Mouse (Mus musculus) heart, embryonic 14.5 days (tissue): Measurements from ENCODE around the gene Xrra1. TPM values are rescaled to one million over a fixed set of nuclear protein-coding genes. Genes with fewer than 3 reads are reported as not detected.

Experiments
- ATAC-seq: fragments of 200-750 bp; cut with Nextera tagmentation; 2 replicates; pipeline ENCODE4 v1.8.0; 2017; ENCODE audit warnings: low read depth, moderate TSS enrichment; ENCODE audit not compliant: insufficient number of reproducible peaks, insufficient read depth, low FRiP score
- H3K27ac ChIP-seq, 2 experiments: fragments of 200-500 bp in 1 of 2; fragments of 300-500 bp in 1 of 2; sonication (generic) in 1 of 2; replicated peaks in 1 of 2; 2 replicates each; pipeline ENCODE4 v1.5.1; 2012 to 2014; ENCODE audit warnings: low read depth in 2 of 2, low read length in 2 of 2, control low read depth in 1 of 2, mild to moderate bottlenecking in 1 of 2, mixed read lengths in 1 of 2; ENCODE audit not compliant: control insufficient read depth in 1 of 2, insufficient read depth in 1 of 2
- H3K27me3 ChIP-seq: fragments of 300-500 bp; sonication (generic); 2 replicates; pipeline ENCODE4 v1.6.1; 2014; ENCODE audit warnings: mild to moderate bottlenecking, low read length, control low read depth; ENCODE audit not compliant: control insufficient read depth, insufficient read depth
- H3K36me3 ChIP-seq: fragments of 300-500 bp; sonication (generic); 2 replicates; pipeline ENCODE4 v1.6.1; 2014; ENCODE audit warnings: mild to moderate bottlenecking, control low read depth, low read length, mixed read lengths; ENCODE audit not compliant: control insufficient read depth, insufficient read depth
- H3K4me1 ChIP-seq, 2 experiments: fragments of 200-500 bp in 1 of 2; fragments of 300-500 bp in 1 of 2; sonication (generic) in 1 of 2; 2 replicates each; pipeline ENCODE4 v1.6.1; 2012 to 2014; ENCODE audit warnings: low read length in 2 of 2, control low read depth in 1 of 2, mixed read lengths in 1 of 2; ENCODE audit not compliant: control insufficient read depth in 2 of 2, insufficient read depth in 2 of 2
- H3K4me2 ChIP-seq: fragments of 300-500 bp; sonication (generic); 2 replicates; pipeline ENCODE4 v1.6.1; 2014; ENCODE audit warnings: mild to moderate bottlenecking, low read length
- H3K4me3 ChIP-seq, 2 experiments: fragments of 200-500 bp in 1 of 2; fragments of 300-500 bp in 1 of 2; sonication (generic) in 1 of 2; 2 replicates each; pipeline ENCODE4 v1.5.1; 2012 to 2014; ENCODE audit warnings: low read length in 2 of 2, mild to moderate bottlenecking in 2 of 2, control low read depth in 1 of 2, low read depth in 1 of 2, moderate library complexity in 1 of 2; ENCODE audit not compliant: control insufficient read depth in 1 of 2, insufficient read depth in 1 of 2
- H3K9ac ChIP-seq: fragments of 300-500 bp; sonication (generic); 2 replicates; pipeline ENCODE4 v1.6.1; 2014; ENCODE audit warnings: mild to moderate bottlenecking, low read length
- H3K9me3 ChIP-seq: fragments of 300-500 bp; sonication (generic); 2 replicates; pipeline ENCODE4 v1.6.1; 2016; ENCODE audit warnings: low read length, control low read depth; ENCODE audit not compliant: control insufficient read depth
- WGBS: fragments of 180-500 bp; shearing (Covaris S2); extraction: QIAGEN DNeasy Blood & Tissue Kit; methylation state at CpG from one replicate; pipeline ENCODE4 v1.1.7; 2014; 5-methylcytosine and 5-hydroxymethylcytosine counted together
- polyA plus RNA-seq: library from polyadenylated mRNA; unstranded; fragments of >200 nt; fragmentation: Nextera tagmentation; extraction: Ambion mirVana; gene quantifications from 2 replicates; pipeline ENCODE4 v1.2.1, GENCODE M21; 2014

Gene Xrra1
- polyA plus RNA-seq, 1 experiment from 2014 or later = 0.09 TPM

- H3K9ac ChIP-seq = no peak overlapping the region
- H3K9me3 ChIP-seq = no peaks in the 10 kb centered on the region
- peak overlapping the region; percentile 57 to 66 for H3K27ac ChIP-seq
- no peak for ATAC-seq
- WGBS = 28% methylated on average over 3 of the region's 3 CpGs
- H3K4me3 ChIP-seq = no peak overlapping the region
- no peak overlapping the region for H3K4me2 ChIP-seq
- H3K4me1 ChIP-seq = peaks cover 9 to 16% of the 10 kb centered on the region in 2 experiments
- no peaks in the 10 kb centered on the region for H3K27me3 ChIP-seq
- no peaks in the 10 kb centered on the region for H3K36me3 ChIP-seq
Observed at GRCm38 (mm10) chr7:99865219-99865618, 6.3 kb downstream of the Xrra1 start.

DNA sequence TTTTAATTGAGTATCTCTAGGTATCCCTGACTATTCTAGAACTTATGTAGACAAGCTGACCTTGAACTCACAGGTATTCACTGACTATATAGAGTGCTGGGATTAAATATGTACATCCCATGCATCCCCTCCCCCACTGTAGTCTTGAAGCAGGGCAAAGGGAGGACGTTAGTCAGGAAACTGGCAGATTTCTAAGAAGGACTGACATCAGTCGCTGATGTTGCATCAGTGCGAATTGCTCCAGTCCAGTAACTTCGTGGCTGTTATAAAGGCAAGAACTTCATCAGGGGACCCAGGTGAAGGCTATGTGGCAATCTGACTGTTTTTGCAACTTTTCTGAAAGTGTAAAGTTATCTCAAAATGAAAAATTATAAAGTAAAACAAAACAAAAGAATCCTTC is 10.4 kb downstream of the Xrra1 start:
- 61% methylated on average over 4 of the region's 4 CpGs for WGBS

GRCm38 (mm10) chr7:99873965-99874364 is 15.0 kb downstream of the Xrra1 start:
- H3K36me3 ChIP-seq = no peaks in the 10 kb centered on the region
- no peak overlapping the region for H3K9ac ChIP-seq
- 24% methylated on average over 6 of the region's 6 CpGs for WGBS
- H3K27ac ChIP-seq = no peak overlapping the region
- no peaks in the 10 kb centered on the region for H3K27me3 ChIP-seq
- H3K4me2 ChIP-seq = no peak overlapping the region
- H3K4me1 ChIP-seq = peaks cover 2 to 7% of the 10 kb centered on the region in 2 experiments; a peak in 3 of 4 replicates
- no peak for ATAC-seq
- no peak overlapping the region for H3K4me3 ChIP-seq
- no peaks in the 10 kb centered on the region for H3K9me3 ChIP-seq

More for the DNA sequence above, 10.4 kb downstream of the Xrra1 start:
- ATAC-seq = no peak
- H3K27me3 ChIP-seq = no peaks in the 10 kb centered on the region
- no peaks in the 10 kb centered on the region for H3K9me3 ChIP-seq
- no peak overlapping the region for H3K9ac ChIP-seq
- H3K27ac ChIP-seq = no peak overlapping the region
- no peak overlapping the region for H3K4me3 ChIP-seq
- peaks cover 5 to 21% of the 10 kb centered on the region in 2 experiments for H3K4me1 ChIP-seq
- H3K4me2 ChIP-seq = no peak overlapping the region
- H3K36me3 ChIP-seq = no peaks in the 10 kb centered on the region

DNA sequence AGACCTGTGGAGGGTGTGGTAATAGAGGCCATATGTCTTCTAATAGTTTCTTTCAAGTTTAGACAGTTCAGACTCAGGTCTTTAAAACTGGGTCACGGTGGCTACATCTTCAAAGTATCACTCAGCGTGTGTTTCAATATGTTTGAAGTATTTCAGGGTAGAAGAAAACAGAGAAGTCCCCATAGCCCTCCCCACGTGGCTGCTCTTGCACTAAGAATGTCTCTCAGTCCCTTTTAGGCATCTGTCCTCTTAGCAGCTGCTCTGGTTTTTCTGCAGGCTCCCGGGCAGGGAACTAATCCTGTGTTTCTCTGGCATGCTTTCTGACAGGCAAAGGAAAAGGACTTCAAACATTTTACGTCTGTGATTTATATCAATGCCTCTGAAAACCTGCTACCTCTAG is 17.0 kb downstream of the Xrra1 start:
- H3K9me3 ChIP-seq = no peaks in the 10 kb centered on the region
- no peaks in the 10 kb centered on the region for H3K36me3 ChIP-seq
- no peak overlapping the region for H3K27ac ChIP-seq
- no peak for ATAC-seq
- no peak overlapping the region for H3K4me3 ChIP-seq
- H3K4me1 ChIP-seq = peaks cover 2 to 7% of the 10 kb centered on the region in 2 experiments; a peak in 3 of 4 replicates
- no peak overlapping the region; the same call in 1 of the 2 replicates for H3K4me2 ChIP-seq
- 28% methylated on average over 5 of the region's 5 CpGs for WGBS
- H3K9ac ChIP-seq = no peak overlapping the region
- no peaks in the 10 kb centered on the region for H3K27me3 ChIP-seq

GRCm38 (mm10) chr7:99876345-99876744 is 17.4 kb downstream of the Xrra1 start:
- ATAC-seq = peak; percentile 73
- no peak overlapping the region for H3K27ac ChIP-seq
- H3K9me3 ChIP-seq = no peaks in the 10 kb centered on the region
- H3K9ac ChIP-seq = no peak overlapping the region
- H3K4me1 ChIP-seq = peaks cover 2 to 7% of the 10 kb centered on the region in 2 experiments; a peak in 3 of 4 replicates
- H3K27me3 ChIP-seq = no peaks in the 10 kb centered on the region
- no peaks in the 10 kb centered on the region for H3K36me3 ChIP-seq
- no peak overlapping the region for H3K4me3 ChIP-seq
- WGBS = 1% methylated on average over 3 of the region's 3 CpGs
- no peak overlapping the region; the same call in 1 of the 2 replicates for H3K4me2 ChIP-seq

DNA sequence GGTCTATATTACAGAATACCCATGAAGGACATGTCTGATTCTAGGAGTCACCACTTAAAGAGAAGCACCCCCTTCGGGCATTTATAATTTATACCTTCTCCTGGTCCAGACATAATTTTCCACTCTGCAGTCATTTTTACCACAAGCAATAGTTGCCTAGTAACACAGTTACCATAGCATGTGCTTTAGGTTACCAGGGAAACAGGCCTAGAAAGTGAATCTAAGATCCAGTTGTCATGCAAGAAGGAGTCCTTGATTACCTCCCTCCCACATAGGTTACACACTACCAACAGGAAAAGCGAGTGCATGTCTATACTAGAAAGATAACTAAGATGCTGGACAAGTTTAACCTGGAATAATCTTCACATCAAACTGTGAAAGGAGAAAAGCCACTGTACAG is 19.3 kb downstream of the Xrra1 start:
- H3K4me1 ChIP-seq = peaks cover 2 to 7% of the 10 kb centered on the region in 2 experiments; a peak in 3 of 4 replicates
- H3K36me3 ChIP-seq = no peaks in the 10 kb centered on the region
- WGBS = 64% methylated on average over 2 of the region's 2 CpGs
- H3K4me3 ChIP-seq = no peak overlapping the region
- H3K27me3 ChIP-seq = no peaks in the 10 kb centered on the region
- no peaks in the 10 kb centered on the region for H3K9me3 ChIP-seq
- H3K4me2 ChIP-seq = no peak overlapping the region
- no peak overlapping the region for H3K27ac ChIP-seq
- H3K9ac ChIP-seq = no peak overlapping the region
- no peak for ATAC-seq

GRCm38 (mm10) chr7:99887230-99887735 is 28.4 kb downstream of the Xrra1 start:
- no peak overlapping the region for H3K4me3 ChIP-seq
- no peak for ATAC-seq
- no peak overlapping the region for H3K4me2 ChIP-seq
- H3K9me3 ChIP-seq = no peaks in the 10 kb centered on the region
- H3K27ac ChIP-seq = no peak overlapping the region
- H3K4me1 ChIP-seq = no peaks in the 10 kb centered on the region; a peak in 1 of 4 replicates
- H3K9ac ChIP-seq = no peak overlapping the region
- H3K27me3 ChIP-seq = 0 out of 2 replicates have a peak, but pooled peaks cover 3% of the 10 kb centered on the region
- WGBS = 74% methylated on average over 2 of the region's 2 CpGs
- H3K36me3 ChIP-seq = no peaks in the 10 kb centered on the region

GRCm38 (mm10) chr7:99887743-99888142 is 28.8 kb downstream of the Xrra1 start:
- ATAC-seq = no peak

More at GRCm38 (mm10) chr7:99887743-99888142, 28.8 kb downstream of the Xrra1 start:
- Histone ChIP-seq H3K9ac (no peak overlapping the region), H3K27me3 (0 out of 2 replicates have a peak, but pooled peaks cover 3% of the 10 kb centered on the region), H3K36me3 (no peaks in the 10 kb centered on the region), H3K4me3 (no peak overlapping the region), H3K9me3 (no peaks in the 10 kb centered on the region), H3K27ac (no peak overlapping the region), H3K4me2 (no peak overlapping the region), H3K4me1 (no peaks in the 10 kb centered on the region; a peak in 1 of 4 replicates)
